Mouse (Mus musculus): ENCODE measurements around the gene Mapk3.
"Not testable (repeated sequence)": the region's sequence is repeated elsewhere in the genome, so short reads cannot be mapped to it uniquely, and the experiment has no call there.

Gene Mapk3

GRCm38 (mm10) chr7:126759672-126760390 is 430 bp downstream of the Mapk3 start:
- DNase-seq (ENCODE audit: low spot score in 2 of 2), result no peak

- DNase-seq (ENCODE audit: low spot score in 2 of 2), result peak; percentile 68 to 69
Observed at GRCm38 (mm10) chr7:126760391-126760802, 996 bp downstream of the Mapk3 start.

- DNase-seq (ENCODE audit: low spot score in 2 of 2), result no peak
Observed at GRCm38 (mm10) chr7:126760956-126761355, 1.6 kb downstream of the Mapk3 start.

GRCm38 (mm10) chr7:126761529-126762067 is 2.2 kb downstream of the Mapk3 start:
- DNase-seq (ENCODE audit: low spot score in 2 of 2), result no peak

- peak in 1 of 2 experiments; percentile 80 for DNase-seq (ENCODE audit: low spot score in 2 of 2)
Observed at GRCm38 (mm10) chr7:126762471-126763008, 3.1 kb downstream of the Mapk3 start.

GRCm38 (mm10) chr7:126765540-126765939 is 6.1 kb downstream of the Mapk3 start:
- DNase-seq (ENCODE audit: low spot score in 2 of 2), result no peak

GRCm38 (mm10) chr7:126766201-126766600 is 6.8 kb downstream of the Mapk3 start, which contains the start of gene Gdpd3:
Gene Gdpd3, plus strand, starts transcription at chr7:126766334.
- DNase-seq (ENCODE audit: low spot score in 2 of 2), result no peak

GRCm38 (mm10) chr7:126767001-126767400 is 7.6 kb downstream of the Mapk3 start:
- DNase-seq (ENCODE audit: low spot score in 2 of 2), result no peak

- DNase-seq (ENCODE audit: low spot score in 2 of 2), result no peak
Observed at GRCm38 (mm10) chr7:126770784-126771183, 11.4 kb downstream of the Mapk3 start.

- DNase-seq (ENCODE audit: low spot score in 2 of 2), result no peak
Observed at GRCm38 (mm10) chr7:126773351-126773750, 13.9 kb downstream of the Mapk3 start.

GRCm38 (mm10) chr7:126774463-126774862 is 15.1 kb downstream of the Mapk3 start:
- peak in 1 of 2 experiments; percentile 21 for DNase-seq (ENCODE audit: low spot score in 2 of 2)

GRCm38 (mm10) chr7:126775185-126775977 is 16.0 kb downstream of the Mapk3 start:
- DNase-seq (ENCODE audit: low spot score in 2 of 2), result peak in 1 of 2 experiments; percentile 34

GRCm38 (mm10) chr7:126775978-126776234 is 16.5 kb downstream of the Mapk3 start:
- peak in 1 of 2 experiments; percentile 34 for DNase-seq (ENCODE audit: low spot score in 2 of 2)

GRCm38 (mm10) chr7:126776598-126777057 is 17.2 kb downstream of the Mapk3 start, which contains the start of gene Ypel3:
Gene Ypel3, plus strand, starts transcription at chr7:126776955.
- peak; percentile 96 to 97 for DNase-seq (ENCODE audit: low spot score in 2 of 2)

- DNase-seq (ENCODE audit: low spot score in 2 of 2), result no peak
Observed at GRCm38 (mm10) chr7:126777476-126777875, 18.1 kb downstream of the Mapk3 start.

GRCm38 (mm10) chr7:126778147-126778546 is 18.7 kb downstream of the Mapk3 start:
- DNase-seq (ENCODE audit: low spot score in 2 of 2), result no peak

GRCm38 (mm10) chr7:126779101-126779500 is 19.7 kb downstream of the Mapk3 start:
- not testable (repeated sequence) for DNase-seq (ENCODE audit: low spot score in 2 of 2)

- peak; percentile 95 for DNase-seq (ENCODE audit: low spot score in 2 of 2)
Observed at GRCm38 (mm10) chr7:126779983-126780970, 20.9 kb downstream of the Mapk3 start.

- DNase-seq (ENCODE audit: low spot score in 2 of 2), result no peak
Observed at GRCm38 (mm10) chr7:126780971-126781635, 21.7 kb downstream of the Mapk3 start, which contains the start of gene Tbx6. Gene Tbx6, plus strand, starts transcription at chr7:126781483.

- peak in 1 of 2 experiments; percentile 43 for DNase-seq (ENCODE audit: low spot score in 2 of 2)
Observed at GRCm38 (mm10) chr7:126781661-126782370, 22.4 kb downstream of the Mapk3 start.
